Mouse (Mus musculus) megakaryocyte progenitor cell, adult 5-6 weeks (primary cell): Measurements from ENCODE around the gene Cdv3. TPM values are rescaled to one million over a fixed set of nuclear protein-coding genes. Genes with fewer than 3 reads are reported as not detected.
A peak's percentile ranks its signal among the peaks of the same experiment; 100 is the strongest.

Source experiments
- ATAC-seq: replicated peaks from 2 replicates; pipeline ENCODE4 v1.8.0; 2016; ENCODE audit warnings: mild to moderate bottlenecking, moderate TSS enrichment, inconsistent platforms; ENCODE audit not compliant: poor library complexity
- total RNA-seq, 2 experiments: library from RNA; stranded (forward) in 1 of 2; stranded (reverse) in 1 of 2; fragments of 157-497, 149-512 nt in 1 of 2; fragments of 200-1000 nt in 1 of 2; gene quantifications; 2 replicates each; pipeline versions ENCODE4 v1.2.3 to v1.2.4; 2015 to 2017

Cdv3 gene
- total RNA-seq, 2 experiments from 2014 or later: 110 to 154 TPM

DNA sequence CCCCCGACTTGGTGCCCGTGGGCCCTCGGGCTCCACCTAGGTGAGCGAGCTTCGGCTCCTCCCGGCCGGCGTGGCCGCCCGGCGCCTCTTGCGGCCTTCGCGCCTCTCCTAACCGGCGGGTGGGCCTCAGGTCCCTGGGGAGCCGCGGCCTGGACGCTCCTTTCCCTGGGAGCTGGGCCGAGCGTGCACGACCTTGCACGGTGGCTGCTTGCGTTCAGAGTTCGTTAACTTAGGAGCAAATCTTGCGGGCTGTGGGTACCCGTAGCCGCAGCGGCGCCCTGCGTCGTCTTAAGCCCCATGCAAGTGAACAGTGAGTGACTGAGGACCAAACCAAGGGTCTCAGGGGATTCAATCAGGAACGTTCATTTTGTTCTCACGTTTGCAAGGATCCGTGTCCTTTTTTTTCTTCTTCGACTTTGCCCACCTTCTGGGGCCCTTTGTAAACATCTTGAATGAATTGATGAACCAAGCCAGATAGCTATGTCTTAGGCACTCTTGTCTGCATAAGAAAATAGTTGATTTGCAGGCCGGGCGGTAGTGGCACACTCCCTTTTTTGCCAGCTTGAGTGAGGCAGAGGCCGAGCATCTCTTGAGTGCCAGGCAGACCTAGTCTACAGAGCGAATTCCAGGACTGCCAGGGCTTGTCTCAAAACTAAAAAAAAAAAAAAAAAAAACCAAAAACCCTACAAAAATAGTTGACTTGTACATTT, 60.2 kb downstream of the Cdv3 start:
- peak; percentile 13 for ATAC-seq

DNA sequence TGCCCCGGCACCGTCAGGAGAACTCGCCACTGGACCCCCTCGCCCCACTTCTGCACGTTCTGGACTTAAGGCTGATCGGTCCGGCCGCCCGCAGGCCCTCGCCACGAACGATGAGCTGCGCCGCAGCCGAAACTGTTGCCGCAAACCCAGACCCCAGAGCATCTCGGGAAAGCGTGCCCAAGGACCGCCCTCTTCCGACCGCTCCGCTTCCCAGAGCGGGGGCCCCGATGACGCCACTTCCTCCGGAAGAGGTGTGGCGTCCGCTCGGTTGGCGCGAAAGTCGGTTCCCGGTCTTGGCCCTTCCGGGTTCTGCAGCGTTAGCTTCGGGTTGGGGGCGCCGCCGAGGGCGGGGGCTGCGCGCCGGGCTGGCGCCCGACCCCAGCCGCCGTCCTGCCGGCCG, 60.7 kb downstream of the Cdv3 start, which contains the start of the genes 1300017J02Rik and Topbp1:
1300017J02Rik (minus strand) TSS at position 156 of the 400 bp plus-strand sequence.
Topbp1 (plus strand) TSS at position 289 of the 400 bp plus-strand sequence.
- ATAC-seq: peak; percentile 88

Other genes starting within 250 kb of the Cdv3 start
- gene Srprb, start 163.7 kb downstream of the Cdv3 start, total RNA-seq (2015): 21.2 and 25.4 TPM in 2 replicates
- 19.3 and 23.8 TPM in 2 replicates for gene Srprb, start 163.7 kb downstream of the Cdv3 start, total RNA-seq (2017)
- not detected in 2 replicates for gene Gm20425, start 135.5 kb downstream of the Cdv3 start, total RNA-seq (2015)
- 5.2 TPM in 1 of 2 replicates, not detected in the other for gene Gm20425, start 135.5 kb downstream of the Cdv3 start, total RNA-seq (2017)
- gene Trf, start 135.4 kb downstream of the Cdv3 start, total RNA-seq (2015): 108 and 152 TPM in 2 replicates
- 62.9 and 87.2 TPM in 2 replicates for gene Trf, start 135.4 kb downstream of the Cdv3 start, total RNA-seq (2017)
- gene 1300017J02Rik, start 60.8 kb downstream of the Cdv3 start, total RNA-seq (2015): 0.34 and 1.1 TPM in 2 replicates
- 1.1 and 1.7 TPM in 2 replicates for gene 1300017J02Rik, start 60.8 kb downstream of the Cdv3 start, total RNA-seq (2017)
- gene Topbp1, start 60.6 kb downstream of the Cdv3 start, total RNA-seq (2015): 162 and 224 TPM in 2 replicates
- 204 and 227 TPM in 2 replicates for gene Topbp1, start 60.6 kb downstream of the Cdv3 start, total RNA-seq (2017)
- gene Bfsp2, start 114.6 kb upstream of the Cdv3 start, total RNA-seq (2015): 0.69 TPM in 1 of 2 replicates, not detected in the other
- 0.62 and 2.1 TPM in 2 replicates for gene Bfsp2, start 114.6 kb upstream of the Cdv3 start, total RNA-seq (2017)